Mouse (Mus musculus) embryonic facial prominence, embryonic 14.5 days (tissue): ENCODE measurements around the gene Foxf1. TPM values are rescaled to one million over a fixed set of nuclear protein-coding genes. Genes with fewer than 3 reads are reported as not detected.

Experiments used
- ATAC-seq: fragments of 200-750 bp; cut with Nextera tagmentation; 2 replicates; pipeline ENCODE4 v1.8.0; 2017; ENCODE audit warnings: low read depth, moderate number of reproducible peaks, moderate TSS enrichment
- DNase-seq: peaks from one replicate; pipeline ENCODE4 v3.0.0-alpha.2; 2015; ENCODE audit warnings: low spot score
- H3K27ac ChIP-seq: fragments of 300-500 bp; sonication (generic); replicated peaks from 2 replicates; pipeline ENCODE4 v1.5.1; 2014; ENCODE audit warnings: low read depth, mild to moderate bottlenecking, low read length, moderate library complexity
- H3K27me3 ChIP-seq: fragments of 300-500 bp; sonication (generic); replicated peaks from 2 replicates; pipeline ENCODE4 v1.6.1; 2014; ENCODE audit warnings: low read length; ENCODE audit not compliant: control insufficient read depth, insufficient read depth
- H3K36me3 ChIP-seq: fragments of 300-500 bp; sonication (generic); 2 replicates; pipeline ENCODE4 v1.6.1; 2014; ENCODE audit warnings: low read length, mixed read lengths; ENCODE audit not compliant: control insufficient read depth, insufficient read depth
- H3K4me1 ChIP-seq: fragments of 300-500 bp; sonication (generic); 2 replicates; pipeline ENCODE4 v1.6.1; 2014; ENCODE audit warnings: antibody characterized with exemption, low read length; ENCODE audit not compliant: control insufficient read depth, insufficient read depth
- H3K4me2 ChIP-seq: fragments of 300-500 bp; sonication (generic); 2 replicates; pipeline ENCODE4 v1.6.1; 2014; ENCODE audit warnings: low read depth, mild to moderate bottlenecking, low read length, moderate library complexity, mixed read lengths
- H3K4me3 ChIP-seq: fragments of 300-500 bp; sonication (generic); 2 replicates; pipeline ENCODE4 v1.5.1; 2014; ENCODE audit warnings: low read depth, mild to moderate bottlenecking, low read length
- H3K9ac ChIP-seq: fragments of 300-500 bp; sonication (generic); 2 replicates; pipeline ENCODE4 v1.6.1; 2014; ENCODE audit warnings: low read depth, mild to moderate bottlenecking, low read length, moderate library complexity, mixed read lengths
- H3K9me3 ChIP-seq: fragments of 300-500 bp; sonication (generic); 2 replicates; pipeline ENCODE4 v1.6.1; 2016; ENCODE audit warnings: low read length; ENCODE audit not compliant: control insufficient read depth
- WGBS: fragments of 180-500 bp; shearing (Covaris S2); extraction: QIAGEN DNeasy Blood & Tissue Kit; methylation state at CpG from one replicate; pipeline ENCODE4 v1.1.7; 2014; 5-methylcytosine and 5-hydroxymethylcytosine counted together
- polyA plus RNA-seq: library from polyadenylated mRNA; unstranded; fragments of >200 nt; fragmentation: Nextera tagmentation; extraction: Ambion mirVana; gene quantifications from 2 replicates; pipeline ENCODE4 v1.2.1, GENCODE M21; 2014

Gene Foxf1
- polyA plus RNA-seq, 1 experiment from 2014 or later: 7.6 TPM

DNA sequence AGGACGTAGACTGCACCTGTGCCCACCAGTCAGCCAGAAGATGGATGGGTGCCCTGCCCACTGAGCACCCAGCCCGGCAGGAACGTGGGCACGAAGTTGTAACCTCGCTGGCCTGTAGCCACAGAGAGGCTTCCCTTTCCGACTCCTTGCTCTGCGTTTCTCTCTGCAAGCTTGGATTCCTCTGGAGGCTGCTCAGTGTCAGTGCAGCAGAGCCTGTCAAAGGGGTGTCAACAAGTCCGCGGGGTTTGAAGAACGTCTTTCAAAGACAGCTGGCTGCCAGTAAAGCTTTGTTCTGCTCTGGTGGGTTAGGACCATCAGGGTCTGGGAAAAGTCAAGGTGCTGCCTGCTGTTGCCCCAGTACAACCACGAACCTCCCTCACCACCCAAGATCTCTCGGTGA lies 12.7 kb upstream of the Foxf1 start:
- Histone ChIP-seq H3K4me3 (no peak overlapping the region), H3K27ac (no peak overlapping the region), H3K36me3 (no peaks in the 10 kb centered on the region), H3K9me3 (no peaks in the 10 kb centered on the region), H3K4me2 (no peak overlapping the region), H3K27me3 (peaks cover 81% of the 10 kb centered on the region), H3K4me1 (peaks cover 4% of the 10 kb centered on the region; the same call in 1 of the 2 replicates), H3K9ac (no peak overlapping the region)
- ATAC-seq: no peak
- WGBS: 7% methylated on average over 9 of the region's 12 CpGs
- DNase-seq: peak; percentile 52

DNA sequence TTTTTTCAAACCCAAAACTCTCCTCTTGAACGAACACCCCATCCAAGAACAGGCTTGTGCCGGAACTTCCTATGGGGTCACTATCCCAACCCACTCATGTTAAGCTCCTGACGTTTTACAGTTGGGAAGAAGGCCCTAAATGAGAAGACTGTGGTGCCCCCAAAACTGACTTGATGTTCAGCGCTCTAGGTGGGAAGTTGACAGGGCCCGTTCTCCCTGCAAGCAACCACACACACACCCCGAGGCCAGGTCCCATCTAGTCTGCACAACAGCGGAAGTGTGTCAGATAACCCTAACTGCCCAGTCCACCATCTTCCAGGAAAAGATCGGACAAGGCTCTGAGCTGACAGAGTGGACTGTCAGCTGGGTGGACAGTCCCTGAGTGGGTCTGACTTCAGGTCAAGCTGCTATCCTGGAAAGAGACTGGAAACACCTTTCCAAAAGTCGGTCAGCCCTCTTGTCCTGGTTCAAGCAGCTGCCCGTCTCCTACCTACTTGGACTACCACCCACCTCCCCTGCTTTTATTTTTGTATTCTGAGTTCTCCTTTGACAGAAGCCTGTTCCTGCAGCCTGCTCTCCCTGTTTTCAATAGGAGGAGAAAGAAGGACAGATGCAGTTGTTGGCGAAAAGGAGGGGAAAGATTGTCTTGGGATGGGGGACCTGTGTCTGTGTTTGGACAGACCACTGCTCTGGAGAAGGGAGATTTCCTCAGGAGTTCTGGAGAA lies 11.6 kb upstream of the Foxf1 start:
- DNase-seq (no peak), ATAC-seq (no peak)
- 14% methylated on average over 11 of the region's 11 CpGs for WGBS
- Histone ChIP-seq H3K27ac (no peak overlapping the region), H3K9ac (peak overlapping the region; percentile 43; the same call in 1 of the 2 replicates), H3K4me2 (peak overlapping the region; percentile 49; the same call in 1 of the 2 replicates), H3K4me3 (peak overlapping the region; percentile 30; the same call in 1 of the 2 replicates), H3K27me3 (peaks cover 92% of the 10 kb centered on the region), H3K36me3 (no peaks in the 10 kb centered on the region), H3K4me1 (peaks cover 4% of the 10 kb centered on the region; the same call in 1 of the 2 replicates), H3K9me3 (no peaks in the 10 kb centered on the region)

DNA sequence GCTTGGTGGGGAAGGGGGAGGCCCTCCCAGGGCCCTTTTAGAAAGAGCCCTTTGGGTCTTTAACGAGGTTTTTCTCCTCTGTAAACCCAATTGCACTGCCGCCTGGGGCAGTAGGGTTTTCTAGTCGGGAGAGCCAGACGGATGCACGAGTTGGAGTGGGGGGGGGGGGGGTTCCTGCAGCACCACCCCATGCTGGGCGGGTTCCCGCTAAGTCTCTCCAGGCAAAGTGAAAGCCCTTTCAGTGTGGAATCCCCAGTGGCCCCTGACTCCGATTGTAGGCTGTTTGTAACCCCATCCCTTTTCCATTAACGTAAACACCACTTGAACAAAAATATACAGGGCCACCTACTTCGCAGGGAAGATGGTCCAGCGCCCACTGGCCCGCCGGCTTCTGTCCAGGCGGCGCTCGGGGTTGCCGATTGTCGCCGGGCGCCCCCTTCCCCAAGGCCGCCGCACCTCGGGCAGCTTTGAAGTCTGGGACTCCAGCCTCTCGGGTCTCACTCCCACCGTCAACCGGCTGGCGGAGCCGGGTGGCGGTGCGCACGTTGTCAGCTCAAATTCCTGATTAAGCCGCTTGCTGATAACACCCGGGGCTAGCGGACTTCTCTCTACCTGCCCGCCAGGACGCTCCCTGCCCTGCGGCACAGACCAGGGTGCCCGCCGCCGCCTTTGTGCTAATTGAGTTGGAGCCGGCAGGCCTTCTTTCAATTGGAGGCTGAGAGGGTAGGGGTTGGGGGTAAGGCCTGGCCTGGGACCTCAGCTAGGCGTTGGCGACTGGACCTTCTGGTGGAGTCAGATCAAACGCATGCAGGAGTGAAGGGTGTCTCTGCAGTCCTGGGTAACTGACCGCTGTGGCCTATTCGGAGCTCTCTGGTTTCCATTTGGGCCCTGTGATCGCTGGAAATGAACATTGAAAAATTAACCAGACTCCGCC lies 10.7 kb upstream of the Foxf1 start:
- Histone ChIP-seq H3K9ac (peak overlapping the region; percentile 43; the same call in 1 of the 2 replicates), H3K27ac (no peak overlapping the region), H3K4me2 (peak overlapping the region; percentile 49), H3K27me3 (peaks cover 98% of the 10 kb centered on the region), H3K4me1 (peaks cover 4% of the 10 kb centered on the region; the same call in 1 of the 2 replicates), H3K36me3 (no peaks in the 10 kb centered on the region), H3K9me3 (no peaks in the 10 kb centered on the region), H3K4me3 (peak overlapping the region; percentile 30)
- WGBS: under 1% methylated on average over 33 of the region's 48 CpGs
- DNase-seq (no peak), ATAC-seq (no peak)

DNA sequence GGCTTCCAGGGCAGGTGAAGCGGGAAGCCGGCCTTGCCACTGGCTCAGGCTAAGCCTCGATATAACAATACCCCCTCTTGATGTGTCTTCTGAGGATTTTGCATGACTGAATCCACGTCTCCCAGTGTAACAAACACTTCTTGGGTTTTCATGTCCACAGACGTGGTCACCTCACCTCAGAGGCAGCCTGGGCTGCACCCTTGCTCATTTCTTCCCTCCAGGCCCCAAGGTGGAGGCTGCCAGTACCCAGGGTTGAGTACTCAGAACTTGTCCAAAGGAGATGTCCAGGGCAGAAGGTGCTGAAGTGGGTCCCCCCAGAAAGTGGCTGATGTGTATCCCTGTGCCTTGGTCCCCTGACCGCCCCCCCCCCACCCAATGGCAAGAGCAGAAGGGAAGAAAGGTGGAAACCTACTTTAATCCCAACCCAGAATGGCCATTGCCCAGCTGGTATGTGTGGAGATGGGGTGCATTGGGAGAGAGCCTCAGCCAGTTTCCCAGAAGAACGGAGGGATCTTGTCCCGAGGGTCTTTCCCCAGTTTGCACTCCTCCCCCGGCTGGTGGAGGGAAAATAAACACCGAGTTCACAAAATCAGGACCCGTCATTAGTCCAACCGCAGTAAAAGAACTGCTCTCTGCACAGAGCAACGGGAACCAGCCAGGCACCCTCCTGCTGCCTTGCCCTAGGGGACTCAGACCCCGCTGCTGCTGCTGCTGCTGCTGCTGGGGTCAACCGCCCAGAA lies 9.9 kb upstream of the Foxf1 start:
- Histone ChIP-seq H3K4me2 (peak overlapping the region; percentile 49), H3K27me3 (peaks cover 99% of the 10 kb centered on the region), H3K9ac (peak overlapping the region; percentile 43; the same call in 1 of the 2 replicates), H3K36me3 (no peaks in the 10 kb centered on the region), H3K4me1 (peaks cover 4% of the 10 kb centered on the region; the same call in 1 of the 2 replicates), H3K27ac (no peak overlapping the region), H3K9me3 (no peaks in the 10 kb centered on the region), H3K4me3 (peak overlapping the region; percentile 12)
- 4% methylated on average over 15 of the region's 15 CpGs for WGBS
- ATAC-seq (no peak), DNase-seq (no peak)

DNA sequence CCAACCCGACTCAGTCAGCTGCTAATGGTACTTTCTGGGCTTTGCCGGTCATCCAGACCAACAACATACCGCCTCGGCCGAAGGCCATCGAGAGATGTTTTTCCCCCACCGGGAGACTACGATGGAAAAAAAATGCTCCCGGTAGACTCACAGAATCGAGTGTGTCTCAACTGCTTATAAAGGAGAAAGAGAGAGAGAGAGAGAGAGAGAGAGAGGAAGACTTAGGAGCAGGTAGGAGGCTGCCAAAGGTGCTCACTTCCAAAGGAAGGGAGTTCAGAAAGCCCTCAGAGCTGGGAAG lies 9.4 kb upstream of the Foxf1 start:
- H3K9ac ChIP-seq: peak overlapping the region; percentile 10; the same call in 1 of the 2 replicates
- H3K4me2 ChIP-seq: peak overlapping the region; percentile 25
- no peaks in the 10 kb centered on the region for H3K36me3 ChIP-seq
- peak overlapping the region; percentile 12 for H3K4me3 ChIP-seq
- WGBS: 2% methylated on average over 10 of the region's 10 CpGs
- H3K27ac ChIP-seq: no peak overlapping the region
- no peaks in the 10 kb centered on the region for H3K9me3 ChIP-seq
- peaks cover 99% of the 10 kb centered on the region for H3K27me3 ChIP-seq
- no peak for DNase-seq
- H3K4me1 ChIP-seq: peaks cover 4% of the 10 kb centered on the region; the same call in 1 of the 2 replicates
- no peak for ATAC-seq

DNA sequence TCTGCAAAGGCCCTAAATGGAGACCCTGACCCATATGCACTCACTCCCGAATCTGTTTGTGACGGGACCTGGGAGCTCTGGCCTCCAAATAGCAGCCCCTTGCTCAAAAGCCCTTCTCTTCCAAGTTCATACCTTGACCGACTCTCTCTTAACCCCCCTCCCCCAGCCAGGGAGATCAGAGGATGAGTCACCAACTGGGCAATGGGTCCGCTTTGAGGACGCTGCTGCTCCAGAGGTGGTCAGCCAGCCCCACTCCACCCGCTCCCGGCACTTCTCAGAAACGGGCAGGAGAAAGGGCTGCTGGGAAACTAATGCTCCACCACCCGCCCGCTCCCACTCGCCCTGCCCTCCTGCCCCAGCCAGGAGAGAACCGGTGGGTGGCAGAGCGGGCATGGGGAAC lies 8.2 kb upstream of the Foxf1 start:
- Histone ChIP-seq H3K4me2 (no peak overlapping the region), H3K4me1 (peaks cover 4% of the 10 kb centered on the region; the same call in 1 of the 2 replicates), H3K27me3 (peaks cover 99% of the 10 kb centered on the region), H3K4me3 (no peak overlapping the region), H3K27ac (no peak overlapping the region), H3K36me3 (no peaks in the 10 kb centered on the region), H3K9me3 (no peaks in the 10 kb centered on the region), H3K9ac (no peak overlapping the region)
- 6% methylated on average over 13 of the region's 13 CpGs for WGBS
- DNase-seq (no peak), ATAC-seq (no peak)

DNA sequence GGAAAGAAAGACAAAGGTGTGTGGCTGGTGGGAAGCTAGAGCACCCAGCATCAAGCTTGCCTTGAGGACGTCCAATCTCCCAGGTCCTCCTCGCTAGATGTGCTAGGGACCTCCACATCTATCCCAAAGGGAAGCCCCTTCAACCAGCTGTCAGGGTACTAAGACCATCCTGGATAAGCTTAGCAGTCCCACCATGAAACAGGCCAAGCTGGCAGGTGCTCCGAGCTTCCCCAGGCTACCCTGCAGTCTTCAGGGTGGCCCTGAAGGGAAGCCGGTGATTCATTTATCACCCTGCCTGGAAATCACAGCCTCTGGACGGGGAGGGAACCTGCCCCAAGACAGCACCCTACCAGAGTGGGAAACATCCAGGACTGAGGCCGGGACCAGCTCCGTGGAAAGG lies 7.6 kb upstream of the Foxf1 start:
- H3K4me2 ChIP-seq: no peak overlapping the region
- DNase-seq (no peak), ATAC-seq (no peak)
- H3K9me3 ChIP-seq: no peaks in the 10 kb centered on the region
- WGBS: 6% methylated on average over 6 of the region's 7 CpGs
- peaks cover 4% of the 10 kb centered on the region; the same call in 1 of the 2 replicates for H3K4me1 ChIP-seq
- no peaks in the 10 kb centered on the region for H3K36me3 ChIP-seq
- no peak overlapping the region for H3K4me3 ChIP-seq
- H3K9ac ChIP-seq: no peak overlapping the region
- H3K27ac ChIP-seq: no peak overlapping the region
- peaks cover 99% of the 10 kb centered on the region for H3K27me3 ChIP-seq

DNA sequence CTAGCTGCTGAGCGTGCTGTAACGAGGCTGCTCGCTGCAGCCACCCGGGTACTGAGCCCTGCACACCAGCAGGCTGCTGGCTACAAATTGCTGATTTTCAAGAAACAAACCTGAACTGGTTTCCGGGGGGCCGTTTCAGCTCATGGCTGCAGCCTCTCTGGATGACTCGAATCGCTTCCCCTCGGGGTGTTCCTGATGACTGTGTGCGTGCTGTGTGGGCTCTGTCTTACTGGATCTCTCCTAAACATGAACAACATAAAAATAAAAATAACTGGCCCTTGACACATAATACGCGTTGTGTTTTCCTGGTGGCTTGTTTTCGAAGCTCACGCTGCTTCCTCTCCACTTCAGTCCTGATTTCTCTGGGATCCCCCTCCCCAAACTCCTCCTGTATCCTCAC lies 5.5 kb upstream of the Foxf1 start:
- Histone ChIP-seq H3K27ac (no peak overlapping the region), H3K4me1 (peaks cover 6% of the 10 kb centered on the region; the same call in 1 of the 2 replicates), H3K9me3 (no peaks in the 10 kb centered on the region), H3K4me2 (no peak overlapping the region), H3K4me3 (no peak overlapping the region), H3K27me3 (peaks cover 99% of the 10 kb centered on the region), H3K9ac (no peak overlapping the region), H3K36me3 (no peaks in the 10 kb centered on the region)
- DNase-seq (no peak), ATAC-seq (no peak)
- 4% methylated on average over 14 of the region's 14 CpGs for WGBS
